ENCODE assay signal across 21 mouse cellular contexts in genomic region chr8:57637599-57638280, GRCm38 (mm10). TPM values are rescaled to one million over a fixed set of nuclear protein-coding genes. Genes with fewer than 3 reads are reported as not detected.
DNase-seq lines count a peak whose midpoint lies in the region; ATAC-seq and TF ChIP-seq lines count a peak whose summit lies in the region.
"Had no signal": no experiment of that assay in that cellular context is flagged by ENCODE, and none has a peak within 500 bp of the region (broad histone marks: within the 10 kb centered on the region; RNA-seq: fewer than 3 reads in every experiment).

No protein-coding gene starts in this region.

- H3K4me2 ChIP-seq in heart, embryonic 13.5 days = peak overlapping the region; percentile 24; the same call in 1 of the 2 replicates
- peak overlapping the region; percentile 1 for H3K4me2 ChIP-seq in liver, embryonic 13.5 days
- H3K4me2 ChIP-seq: hindbrain, embryonic 14.5 days; limb, embryonic 13.5 days; midbrain, embryonic 12.5 days; stomach, embryonic 15.5 days had no signal

- peaks cover 8% of the 10 kb centered on the region; the same call in 1 of the 2 replicates for H3K27me3 ChIP-seq in heart, embryonic 13.5 days (replicated peaks)
- H3K27me3 ChIP-seq in heart, embryonic 10.5 days (ENCODE audit: insufficient read depth, poor library complexity, severe bottlenecking) = peaks cover 24% of the 10 kb centered on the region
- no peaks in the 10 kb centered on the region for H3K27me3 ChIP-seq in G1E (ENCODE audit: insufficient read depth, low read length)
- no peaks in the 10 kb centered on the region for H3K27me3 ChIP-seq in liver, embryonic 13.5 days
- H3K27me3 ChIP-seq: CH12.LX; limb, embryonic 13.5 days; midbrain, embryonic 12.5 days; Patski; stomach, embryonic 15.5 days had no signal

- DNase-seq in heart, embryonic 10.5 days (ENCODE audit: low spot score) = no peak
- no peak for DNase-seq in G1E (ENCODE audit: low spot score)
- no peak for DNase-seq in liver, embryonic 13.5 days
- DNase-seq in thymus, postnatal 14 days = peak; percentile 60
- no peak for DNase-seq in spleen, adult 12 weeks (ENCODE audit: low spot score)
- DNase-seq in Muller cell, postnatal 12 days (ENCODE audit: inconsistent ontology term) = no peak
- DNase-seq: adrenal gland, adult 2 months; cerebellum, adult 18-20 months; gastrocnemius, adult 2 months; kidney, adult 2 months; kidney, postnatal 36 days; lung, postnatal 10 days had no signal

- H3K9me3 ChIP-seq in heart, embryonic 13.5 days = no peaks in the 10 kb centered on the region
- H3K9me3 ChIP-seq in heart, embryonic 10.5 days = no peaks in the 10 kb centered on the region
- H3K9me3 ChIP-seq in G1E (replicated peaks) = no peaks in the 10 kb centered on the region
- no peaks in the 10 kb centered on the region for H3K9me3 ChIP-seq in liver, embryonic 13.5 days (replicated peaks)
- H3K9me3 ChIP-seq: embryonic facial prominence, embryonic 10.5 days; limb, embryonic 13.5 days; midbrain, embryonic 12.5 days; stomach, embryonic 15.5 days had no signal

- H3K4me3 ChIP-seq in heart, embryonic 13.5 days = no peak overlapping the region
- no peak overlapping the region for H3K4me3 ChIP-seq in heart, embryonic 10.5 days
- no peak overlapping the region for H3K4me3 ChIP-seq in G1E (ENCODE audit: low read depth, low read length)
- H3K4me3 ChIP-seq in liver, embryonic 13.5 days (replicated peaks) = no peak overlapping the region
- H3K4me3 ChIP-seq: embryonic facial prominence, embryonic 10.5 days; gastrocnemius, adult 2 months; limb, embryonic 13.5 days; midbrain, embryonic 12.5 days; myocyte; stomach, embryonic 15.5 days had no signal

- no peak for TF ChIP-seq CTCF in G1E (IDR thresholded peaks at IDR 0.05; ENCODE audit: low read depth, low read length)

- no peak overlapping the region for H3K9ac ChIP-seq in heart, embryonic 13.5 days
- no peak overlapping the region for H3K9ac ChIP-seq in liver, embryonic 13.5 days
- H3K9ac ChIP-seq: hindbrain, embryonic 14.5 days; limb, embryonic 13.5 days; midbrain, embryonic 12.5 days; stomach, embryonic 15.5 days had no signal

- H3K27ac ChIP-seq in heart, embryonic 13.5 days (replicated peaks) = no peak overlapping the region
- no peak overlapping the region for H3K27ac ChIP-seq in heart, embryonic 10.5 days
- no peak overlapping the region for H3K27ac ChIP-seq in liver, embryonic 13.5 days
- H3K27ac ChIP-seq: embryonic facial prominence, embryonic 10.5 days; gastrocnemius, adult 2 months; hindbrain, embryonic 14.5 days; limb, embryonic 13.5 days; midbrain, embryonic 12.5 days; stomach, embryonic 15.5 days had no signal

- ATAC-seq in heart, embryonic 13.5 days (ENCODE audit: extremely low read depth, insufficient number of reproducible peaks, low FRiP score, low TSS enrichment) = no peak
- peak; percentile 31; the same call in 1 of the 2 replicates for ATAC-seq in G1E (ENCODE audit: extremely low read depth, insufficient number of reproducible peaks, low FRiP score, poor library complexity, severe bottlenecking)
- ATAC-seq in liver, embryonic 13.5 days (ENCODE audit: low read depth) = no peak
- ATAC-seq: Patski had no signal

- H3K4me1 ChIP-seq in heart, embryonic 13.5 days = peaks cover 27% of the 10 kb centered on the region
- H3K4me1 ChIP-seq in heart, embryonic 10.5 days = peaks cover 9% of the 10 kb centered on the region
- peaks cover 43% of the 10 kb centered on the region for H3K4me1 ChIP-seq in G1E (ENCODE audit: insufficient read depth, low read depth, low read length)
- peaks cover 24% of the 10 kb centered on the region for H3K4me1 ChIP-seq in liver, embryonic 13.5 days (replicated peaks)
- H3K4me1 ChIP-seq: stomach, embryonic 15.5 days had no signal

- 66% methylated on average over 15 of the region's 15 CpGs for WGBS in heart, embryonic 13.5 days
- 69% methylated on average over 15 of the region's 15 CpGs for WGBS in heart, embryonic 10.5 days
- 29% methylated on average over 15 of the region's 15 CpGs for WGBS in liver, embryonic 13.5 days (ENCODE audit: insufficient replicate concordance)

- no peaks in the 10 kb centered on the region for H3K36me3 ChIP-seq in heart, embryonic 13.5 days
- H3K36me3 ChIP-seq in heart, embryonic 10.5 days = no peaks in the 10 kb centered on the region
- H3K36me3 ChIP-seq in G1E (replicated peaks) = peaks cover 11% of the 10 kb centered on the region
- no peaks in the 10 kb centered on the region for H3K36me3 ChIP-seq in liver, embryonic 13.5 days
- H3K36me3 ChIP-seq: embryonic facial prominence, embryonic 10.5 days; limb, embryonic 13.5 days; midbrain, embryonic 12.5 days; stomach, embryonic 15.5 days had no signal

RNA-seq across cellular contexts. Expression of gene Galnt7, which starts 15.1 kb away (rescaled TPM):
- polyA plus RNA-seq in heart, embryonic 13.5 days (2015; fragmentation: Nextera tagmentation; extraction: Ambion mirVana) = 5.7 and 5.9 TPM in 2 replicates
- polyA plus RNA-seq in heart, embryonic 10.5 days (2016; fragmentation: Nextera tagmentation; extraction: Ambion mirVana) = 9.3 and 16.1 TPM in 2 replicates
- total RNA-seq in G1E (2014; fragmentation: Nextera tagmentation) = 31.2 and 35.0 TPM in 2 replicates
- total RNA-seq in G1E (2017) = 14.5 and 19.0 TPM in 2 replicates
- 2.7 TPM in 2 replicates for polyA plus RNA-seq in G1E (2012)
- polyA plus RNA-seq in liver, embryonic 13.5 days (2015; fragmentation: Nextera tagmentation; extraction: Ambion mirVana) = 6.4 and 8.5 TPM in 2 replicates
